Mouse (Mus musculus) T-helper 2 cell (primary cell): Measurements from ENCODE around the gene Nox3.

Source experiments
- in situ Hi-C: fragments of 300-600 bp; cut with MboI, MseI; formaldehyde crosslinking; loops from one replicate; pipeline ENCODE4 v1.15.1; 2025; ENCODE audit warnings: high pct_unique_total_duplicates

The Nox3 gene

GRCm38 (mm10) chr17:3696161-3696560 lies at the start of gene Nox3:
Gene Nox3, minus strand, starts transcription at chr17:3696261.
- in situ Hi-C loops = no loop called here

GRCm38 (mm10) chr17:3744402-3744801 lies 48.3 kb upstream of the Nox3 start:
- in situ Hi-C loops = no loop called here

- in situ Hi-C loops = no loop called here
Measured at GRCm38 (mm10) chr17:3736936-3737335, 40.9 kb upstream of the Nox3 start.

- in situ Hi-C loops = no loop called here
Measured at GRCm38 (mm10) chr17:3734286-3734685, 38.2 kb upstream of the Nox3 start.

- in situ Hi-C loops = no loop called here
Measured at GRCm38 (mm10) chr17:3705350-3705930, 9.4 kb upstream of the Nox3 start.

GRCm38 (mm10) chr17:3702320-3702719 lies 6.3 kb upstream of the Nox3 start:
- in situ Hi-C loops = no loop called here

- in situ Hi-C loops = no loop called here
Measured at GRCm38 (mm10) chr17:3692817-3693216, 3.2 kb downstream of the Nox3 start.

GRCm38 (mm10) chr17:3690499-3691258 lies 5.4 kb downstream of the Nox3 start:
- in situ Hi-C loops = no loop called here

GRCm38 (mm10) chr17:3683662-3684061 lies 12.4 kb downstream of the Nox3 start:
- in situ Hi-C loops = no loop called here

- in situ Hi-C loops = no loop called here
Measured at GRCm38 (mm10) chr17:3669226-3669625, 26.8 kb downstream of the Nox3 start.

GRCm38 (mm10) chr17:3667287-3667686 lies 28.8 kb downstream of the Nox3 start:
- in situ Hi-C loops = no loop called here

GRCm38 (mm10) chr17:3665321-3665720 lies 30.7 kb downstream of the Nox3 start:
- in situ Hi-C loops = no loop called here

- in situ Hi-C loops = no loop called here
Measured at GRCm38 (mm10) chr17:3659497-3659896, 36.6 kb downstream of the Nox3 start.

- in situ Hi-C loops = no loop called here
Measured at GRCm38 (mm10) chr17:3650377-3650776, 45.7 kb downstream of the Nox3 start.

GRCm38 (mm10) chr17:3643582-3643981 lies 52.5 kb downstream of the Nox3 start:
- in situ Hi-C loops = no loop called here

- in situ Hi-C loops = no loop called here
Measured at GRCm38 (mm10) chr17:3641456-3641855, 54.6 kb downstream of the Nox3 start.

GRCm38 (mm10) chr17:3638757-3639156 lies 57.3 kb downstream of the Nox3 start:
- in situ Hi-C loops = no loop called here

GRCm38 (mm10) chr17:3632501-3632900 lies 63.6 kb downstream of the Nox3 start:
- in situ Hi-C loops = no loop called here

- in situ Hi-C loops = no loop called here
Measured at GRCm38 (mm10) chr17:3616329-3617216, 79.5 kb downstream of the Nox3 start.

GRCm38 (mm10) chr17:3615553-3615952 lies 80.5 kb downstream of the Nox3 start:
- in situ Hi-C loops = no loop called here

- in situ Hi-C loops = no loop called here
Measured at GRCm38 (mm10) chr17:3611781-3612075, 84.3 kb downstream of the Nox3 start.

GRCm38 (mm10) chr17:3610928-3611780 lies 84.9 kb downstream of the Nox3 start:
- in situ Hi-C loops = no loop called here
